Mouse (Mus musculus): ENCODE data around the gene Sfrp4.
"Not testable (repeated sequence)": the region's sequence is repeated elsewhere in the genome, so short reads cannot be mapped to it uniquely, and the experiment has no call there.

Gene Sfrp4

DNA sequence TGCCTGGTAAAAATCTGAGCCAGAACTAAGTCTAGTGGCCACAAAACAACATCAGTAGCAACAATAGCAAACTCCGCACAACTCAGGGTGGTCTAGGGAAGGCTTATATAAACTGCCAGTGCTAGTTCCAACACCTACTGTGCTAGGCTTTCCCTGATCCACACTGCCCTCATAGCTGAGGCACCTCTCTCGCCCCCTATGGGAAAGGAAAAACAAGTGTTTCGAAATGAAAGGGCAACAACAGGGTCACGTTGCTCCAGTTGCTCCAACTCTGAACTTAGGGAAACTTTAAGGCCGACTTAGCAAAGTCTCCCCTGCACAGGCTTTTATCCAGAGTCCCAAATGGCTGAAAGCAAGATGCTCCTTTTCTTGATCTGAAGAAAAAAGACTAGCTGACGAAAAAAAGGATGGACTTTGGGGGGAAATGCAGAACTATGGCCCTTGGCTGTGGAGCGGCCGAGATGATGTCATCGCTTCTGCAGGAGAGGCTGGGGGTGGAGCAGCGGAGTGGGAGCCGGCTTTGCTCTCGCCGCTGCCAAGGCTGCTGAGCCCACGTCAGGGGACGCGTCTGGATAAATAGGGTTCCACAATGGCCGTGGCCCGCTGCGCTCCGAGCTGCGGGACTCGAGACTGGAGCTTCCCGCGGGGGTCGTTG is at the start of gene Sfrp4:
Sfrp4 (plus strand) TSS at position 532 of the 655 bp plus-strand sequence.
- peak in 1 of 2 experiments; percentile 27 for DNase-seq (ENCODE audit: low spot score in 2 of 2)

DNA sequence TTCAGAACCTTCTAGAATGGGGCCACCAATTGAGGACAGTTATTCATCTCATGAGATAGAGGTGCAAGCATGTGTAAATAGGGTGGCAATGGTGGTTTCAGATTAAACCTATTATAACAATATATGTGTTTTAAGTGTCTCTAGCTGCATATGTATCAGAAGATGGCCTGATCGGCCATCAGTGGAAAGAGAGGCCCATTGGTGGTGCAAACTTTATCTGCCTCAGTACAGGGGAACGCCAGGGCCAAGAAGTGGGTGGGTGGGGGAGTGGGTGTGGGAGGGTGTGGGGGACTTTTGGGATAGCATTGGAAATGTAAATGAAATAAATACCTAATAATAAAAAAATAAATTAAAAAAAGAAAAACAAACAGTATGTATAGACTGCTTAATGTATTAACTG is 48.2 kb upstream of the Sfrp4 start:
- not testable (repeated sequence) for DNase-seq (ENCODE audit: low spot score in 2 of 2)

DNA sequence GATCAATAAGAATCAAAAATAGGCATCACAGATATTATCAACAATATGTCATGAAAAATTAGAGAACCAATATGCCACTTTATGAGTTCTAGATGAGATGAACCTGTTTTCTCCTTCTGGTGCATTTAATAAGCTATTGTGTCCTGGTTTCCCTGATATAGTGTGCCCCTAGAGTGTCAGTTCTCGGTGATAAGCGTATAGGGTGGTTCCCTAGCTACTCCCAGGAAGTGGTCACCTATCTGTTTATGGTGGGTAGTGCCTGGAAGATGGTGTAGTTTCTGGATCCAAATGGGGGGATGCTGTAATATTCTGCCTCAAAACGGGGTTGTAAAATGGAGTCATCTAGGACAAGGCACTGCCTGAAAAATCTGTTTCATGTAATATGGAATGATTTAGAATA is 47.0 kb upstream of the Sfrp4 start:
- DNase-seq (ENCODE audit: low spot score in 2 of 2), result no peak

DNA sequence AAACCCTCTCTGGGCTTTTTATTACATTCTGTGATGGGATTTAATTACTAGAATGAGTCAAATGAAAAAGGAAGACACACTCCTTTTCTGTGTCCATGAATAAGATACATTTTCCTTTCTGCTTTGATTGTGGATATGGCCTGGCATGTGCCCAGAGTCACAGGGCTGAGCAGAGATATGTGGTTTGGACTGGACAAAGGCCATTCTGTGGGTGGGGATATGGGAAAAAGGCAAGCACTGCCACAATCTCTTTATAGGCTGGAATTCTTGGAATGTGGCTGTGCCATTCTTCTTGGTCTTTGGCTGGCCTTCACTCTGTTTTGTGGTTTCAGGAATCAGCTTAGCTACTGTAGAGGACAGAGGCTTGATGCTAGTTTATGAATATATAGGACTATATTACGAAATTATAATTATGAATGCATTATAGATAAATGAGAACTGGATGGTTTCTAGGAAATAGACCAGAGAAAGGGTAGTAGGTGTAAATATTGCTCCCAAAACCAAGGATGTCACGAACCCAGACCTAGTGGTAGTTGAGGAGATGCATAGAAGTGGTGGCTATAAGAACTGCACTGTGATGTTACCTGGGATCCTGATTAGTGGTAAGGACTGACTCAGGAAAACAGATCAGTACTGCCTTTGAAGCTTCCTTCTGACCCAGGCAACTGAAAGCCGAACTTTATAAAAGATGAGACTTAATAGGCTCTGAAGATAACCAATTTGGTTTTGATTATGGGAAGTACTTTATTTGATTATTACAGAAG is 31.7 kb upstream of the Sfrp4 start:
- DNase-seq (ENCODE audit: low spot score in 2 of 2), result peak in 1 of 2 experiments; percentile 30

DNA sequence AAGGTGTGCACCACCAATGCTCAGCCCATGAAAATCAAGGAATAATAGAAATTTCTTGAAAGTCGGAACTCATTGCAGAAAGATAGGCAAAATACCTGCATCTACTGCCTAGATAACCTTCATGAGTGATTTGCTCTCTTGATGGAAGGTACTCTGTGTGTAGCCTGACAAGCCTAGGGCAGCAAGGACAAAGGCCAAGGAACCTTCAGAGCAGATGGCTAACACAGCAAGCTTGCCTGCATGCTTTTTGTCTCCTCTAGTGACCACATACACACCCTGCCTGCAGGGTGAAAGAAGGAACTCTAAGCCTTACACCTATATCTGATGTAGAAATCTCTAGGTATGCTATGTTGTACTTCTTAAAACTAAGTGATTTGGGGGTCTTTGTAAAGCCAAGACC is 27.8 kb upstream of the Sfrp4 start:
- no peak for DNase-seq (ENCODE audit: low spot score in 2 of 2)

DNA sequence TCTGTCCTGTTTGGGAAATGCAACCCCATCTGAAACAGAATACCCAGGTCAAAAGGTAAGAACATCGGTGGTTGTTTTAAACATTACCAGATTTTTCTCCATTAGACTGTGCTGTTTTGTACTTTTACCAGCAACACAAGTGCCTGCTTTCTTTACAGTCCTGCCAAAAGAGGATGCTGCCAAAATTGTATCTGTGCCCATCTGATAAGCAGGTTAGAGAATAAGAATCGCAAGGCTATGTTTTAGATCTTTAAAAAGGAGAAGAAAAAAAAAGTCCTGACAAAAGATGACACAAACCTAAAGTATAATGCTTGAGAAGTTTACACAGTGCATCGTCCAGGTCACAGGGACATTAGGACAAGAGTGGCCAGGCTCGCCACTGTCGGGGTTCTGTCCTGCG is 23.7 kb upstream of the Sfrp4 start:
- DNase-seq (ENCODE audit: low spot score in 2 of 2), result no peak

DNA sequence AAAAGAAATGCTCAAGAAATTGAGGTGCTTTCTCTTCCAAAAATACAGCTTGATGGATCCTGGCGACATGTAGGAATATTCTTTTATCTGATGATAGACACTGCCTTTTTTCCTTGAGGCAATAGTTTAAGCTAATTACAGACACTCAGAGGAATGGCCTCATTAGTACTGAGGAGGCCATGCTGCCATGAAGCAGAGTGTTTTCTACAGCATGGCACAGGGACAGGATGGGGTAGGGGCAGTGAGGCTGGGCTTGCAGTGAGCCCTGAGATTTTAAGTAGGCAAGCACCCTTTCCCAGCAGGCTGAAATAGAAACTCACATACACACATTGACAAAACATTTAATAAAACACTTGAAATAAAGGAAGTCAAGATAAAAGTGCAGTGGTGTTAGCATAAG is 20.4 kb upstream of the Sfrp4 start:
- DNase-seq (ENCODE audit: low spot score in 2 of 2), result no peak

DNA sequence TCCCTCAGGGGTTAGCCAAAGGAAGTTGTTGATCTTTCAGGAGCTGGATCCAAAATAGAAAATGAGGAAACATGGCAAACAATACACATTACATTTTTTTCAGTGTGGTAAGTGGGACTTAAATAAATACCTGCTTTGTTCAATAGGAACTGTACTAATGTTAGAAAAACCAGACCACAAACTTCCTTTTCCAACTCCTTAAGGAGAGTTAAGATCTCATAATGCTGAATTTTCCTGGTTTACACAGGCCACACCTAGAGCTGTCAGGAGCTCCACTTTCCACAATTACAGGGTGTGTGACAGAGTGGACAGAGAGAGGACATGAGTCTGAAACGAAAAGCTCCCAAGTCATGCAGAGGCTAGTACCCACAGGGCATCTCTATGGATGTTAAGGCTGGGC is 19.2 kb upstream of the Sfrp4 start:
- no peak for DNase-seq (ENCODE audit: low spot score in 2 of 2)

DNA sequence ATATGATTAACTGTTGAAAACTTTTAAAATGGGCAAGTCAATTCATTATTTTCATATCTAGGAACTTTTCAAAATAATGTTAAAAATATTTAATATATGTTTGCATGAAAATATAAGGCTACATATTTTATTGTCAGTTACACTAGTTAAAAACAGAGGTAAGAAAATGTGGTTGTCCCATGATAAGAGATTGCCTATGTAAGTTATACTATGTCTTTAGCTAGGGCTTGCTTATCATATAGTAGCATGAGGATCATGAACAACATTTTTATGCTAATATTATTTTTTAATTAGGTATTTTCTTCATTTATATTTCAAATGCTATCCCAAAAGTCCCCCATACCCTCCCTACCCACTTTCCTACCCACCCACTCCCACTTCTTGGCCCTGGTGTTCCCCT is 18.0 kb upstream of the Sfrp4 start:
- DNase-seq (ENCODE audit: low spot score in 2 of 2), result no peak

DNA sequence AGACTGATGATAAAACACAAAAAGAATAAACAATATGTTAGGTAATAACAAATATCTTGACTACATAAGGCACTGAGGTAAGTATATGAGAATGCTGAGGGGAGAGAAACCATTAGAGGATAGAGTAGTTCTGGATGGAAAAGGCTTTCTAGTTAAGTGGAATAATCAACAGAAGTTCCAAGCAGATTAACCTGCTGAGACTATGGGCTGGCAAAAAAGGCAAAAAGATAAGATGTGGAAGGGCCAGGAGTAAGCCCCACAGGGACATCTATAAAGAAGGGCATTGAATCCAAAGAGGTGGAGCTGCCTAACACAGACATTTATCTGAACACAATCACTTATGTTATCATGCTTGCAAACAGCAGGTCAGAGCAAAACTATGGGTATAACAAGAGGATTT is 14.8 kb upstream of the Sfrp4 start:
- DNase-seq (ENCODE audit: low spot score in 2 of 2), result no peak

DNA sequence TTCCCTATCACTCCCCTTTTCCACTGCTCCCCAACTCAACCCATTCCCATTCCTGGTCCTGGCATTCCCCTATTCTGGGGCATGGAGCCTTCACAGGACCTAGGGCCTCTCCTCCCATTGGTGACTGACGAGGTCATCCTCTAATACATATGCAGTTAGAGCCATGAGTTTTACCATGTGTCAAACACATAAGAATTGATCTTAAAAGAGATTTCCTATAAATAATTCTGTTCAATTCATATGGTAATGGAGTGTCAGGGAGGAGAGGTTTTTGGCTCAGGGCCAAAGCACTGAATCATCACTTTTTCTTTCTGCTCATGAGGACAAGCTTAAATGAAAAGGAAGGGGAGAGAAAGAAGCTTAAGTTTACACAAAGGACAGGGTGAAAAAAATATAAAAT is 10.6 kb upstream of the Sfrp4 start:
- DNase-seq (ENCODE audit: low spot score in 2 of 2), result no peak

DNA sequence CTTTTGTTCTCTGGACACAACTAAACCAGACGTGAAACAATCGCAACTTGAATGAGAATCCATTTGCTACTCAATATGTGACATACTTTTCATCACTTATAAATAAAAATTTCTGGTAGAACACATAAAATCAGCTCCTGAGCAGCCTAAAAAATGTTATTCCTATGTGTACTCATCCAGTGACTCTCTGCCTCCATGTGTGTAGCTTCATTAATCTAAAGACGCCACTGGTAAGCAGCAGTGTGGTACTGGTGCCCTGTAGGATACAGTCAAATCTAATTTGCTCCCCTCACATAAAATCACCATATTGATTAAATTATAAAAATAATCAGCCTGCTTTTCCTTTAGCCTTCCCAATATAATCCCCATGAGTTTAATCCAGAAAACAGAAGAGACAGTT is 9.9 kb upstream of the Sfrp4 start:
- no peak for DNase-seq (ENCODE audit: low spot score in 2 of 2)

DNA sequence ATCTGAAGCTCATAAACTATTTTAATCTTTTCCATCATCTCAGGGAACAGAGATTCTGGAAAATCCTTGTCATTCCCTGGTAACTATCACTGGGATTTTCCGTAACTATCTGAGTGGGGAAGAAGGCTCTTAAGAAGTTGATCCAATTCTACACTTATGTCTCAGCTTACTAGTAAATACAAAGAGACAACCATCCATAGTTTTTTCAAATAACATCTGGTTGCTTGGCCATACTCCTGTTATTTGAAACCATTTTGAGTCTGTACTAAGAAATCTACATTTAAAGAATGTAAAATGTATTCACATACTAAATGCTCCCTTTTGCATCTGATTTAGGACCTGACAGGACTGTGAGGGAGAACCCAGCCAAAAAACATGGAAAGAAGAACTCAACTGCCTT is 9.5 kb upstream of the Sfrp4 start:
- DNase-seq (ENCODE audit: low spot score in 2 of 2), result no peak

DNA sequence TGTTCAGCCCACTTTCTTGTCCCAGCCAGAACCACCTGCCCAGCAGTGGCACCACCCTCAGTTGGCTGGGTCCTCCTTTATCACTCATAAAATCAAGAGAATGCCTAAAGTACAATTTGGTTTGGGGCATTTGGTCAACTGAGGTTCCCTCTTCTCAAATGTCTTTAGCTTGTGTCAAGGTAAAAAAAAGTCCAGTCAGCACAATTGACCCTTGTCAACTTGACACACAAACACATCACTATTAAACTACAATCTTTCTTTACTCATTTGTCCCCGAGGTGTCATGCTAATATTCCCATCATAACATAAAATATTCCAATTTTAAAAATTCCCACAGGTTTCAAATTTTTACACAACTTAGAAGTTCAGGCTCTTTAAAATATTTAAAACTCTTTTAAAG is 8.6 kb upstream of the Sfrp4 start:
- DNase-seq (ENCODE audit: low spot score in 2 of 2), result no peak

DNA sequence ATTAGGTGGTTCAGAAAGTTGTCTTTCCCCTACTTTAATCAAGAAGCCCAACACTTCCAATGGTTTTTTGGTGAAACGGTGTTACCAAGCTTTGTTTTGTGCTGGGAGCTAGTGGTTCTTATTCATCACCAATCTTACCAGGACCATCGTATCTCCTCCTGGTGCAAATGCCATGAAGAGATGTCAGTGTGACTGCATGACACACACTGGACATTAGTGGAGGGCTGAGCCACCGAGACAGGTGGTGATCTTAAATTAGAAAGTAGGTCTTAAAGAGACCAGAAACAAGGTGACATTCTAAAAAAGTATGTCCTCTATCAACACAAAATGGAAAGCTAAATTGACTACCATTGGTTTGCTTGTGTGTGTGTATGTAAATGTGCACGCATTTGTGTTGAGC is 4.8 kb upstream of the Sfrp4 start:
- no peak for DNase-seq (ENCODE audit: low spot score in 2 of 2)

DNA sequence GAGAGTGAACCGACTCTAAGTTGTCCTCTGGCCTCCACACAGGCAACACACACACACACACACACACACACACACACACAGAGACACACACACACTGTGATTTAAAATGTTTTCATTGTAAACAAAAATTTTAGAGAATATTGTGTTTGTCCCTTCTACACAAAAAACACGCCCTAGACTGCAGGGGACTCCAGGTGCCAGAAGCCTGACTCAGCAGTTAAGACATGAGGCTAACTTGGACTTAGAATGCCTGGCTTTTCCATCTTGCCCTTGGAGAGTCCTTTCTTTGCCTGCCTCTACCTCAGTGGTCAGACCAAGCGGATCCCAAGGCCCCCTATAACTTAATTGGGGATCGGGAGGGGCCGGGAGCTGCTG is 4.1 kb upstream of the Sfrp4 start:
- no peak for DNase-seq (ENCODE audit: low spot score in 2 of 2)

DNA sequence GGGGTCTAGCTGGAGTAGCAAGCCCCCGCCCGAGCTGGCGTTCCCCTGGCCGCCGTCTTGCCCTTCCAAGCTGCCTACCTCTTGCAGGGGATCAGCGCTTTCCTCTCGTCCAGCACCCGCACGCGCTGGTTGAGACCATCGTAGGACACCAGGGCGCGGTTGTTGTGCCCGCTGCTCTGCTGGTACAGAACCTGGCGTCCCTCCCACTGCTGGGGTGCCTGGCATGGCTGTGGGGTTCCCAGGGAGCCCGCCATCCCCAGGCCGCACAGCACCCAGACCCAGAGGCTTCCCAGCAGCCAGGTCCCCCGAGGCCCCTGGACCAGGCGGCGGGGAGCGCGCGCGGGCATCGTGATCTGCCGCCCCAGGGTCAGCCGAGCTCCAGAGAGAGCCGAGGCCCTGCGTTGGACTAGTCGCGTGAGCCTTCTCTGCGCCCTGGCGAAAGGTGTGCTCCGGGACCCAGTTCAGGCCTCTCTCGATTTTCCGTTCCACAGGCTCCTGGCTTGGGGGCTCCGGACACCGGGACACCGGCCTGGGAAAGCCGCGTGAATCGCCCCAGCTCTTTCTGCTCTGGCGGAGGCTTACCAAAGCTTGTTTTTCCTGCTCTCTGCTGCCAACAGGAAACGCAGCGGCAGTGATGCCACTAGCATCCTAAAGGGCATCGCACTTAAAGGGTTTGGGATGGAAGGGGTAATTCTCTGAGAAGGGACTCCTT is 3.5 kb upstream of the Sfrp4 start, which contains the start of gene Epdr1:
Epdr1 (minus strand) TSS at position 712 of the 712 bp plus-strand sequence.
- peak; percentile 37 to 66 for DNase-seq (ENCODE audit: low spot score in 2 of 2)

DNA sequence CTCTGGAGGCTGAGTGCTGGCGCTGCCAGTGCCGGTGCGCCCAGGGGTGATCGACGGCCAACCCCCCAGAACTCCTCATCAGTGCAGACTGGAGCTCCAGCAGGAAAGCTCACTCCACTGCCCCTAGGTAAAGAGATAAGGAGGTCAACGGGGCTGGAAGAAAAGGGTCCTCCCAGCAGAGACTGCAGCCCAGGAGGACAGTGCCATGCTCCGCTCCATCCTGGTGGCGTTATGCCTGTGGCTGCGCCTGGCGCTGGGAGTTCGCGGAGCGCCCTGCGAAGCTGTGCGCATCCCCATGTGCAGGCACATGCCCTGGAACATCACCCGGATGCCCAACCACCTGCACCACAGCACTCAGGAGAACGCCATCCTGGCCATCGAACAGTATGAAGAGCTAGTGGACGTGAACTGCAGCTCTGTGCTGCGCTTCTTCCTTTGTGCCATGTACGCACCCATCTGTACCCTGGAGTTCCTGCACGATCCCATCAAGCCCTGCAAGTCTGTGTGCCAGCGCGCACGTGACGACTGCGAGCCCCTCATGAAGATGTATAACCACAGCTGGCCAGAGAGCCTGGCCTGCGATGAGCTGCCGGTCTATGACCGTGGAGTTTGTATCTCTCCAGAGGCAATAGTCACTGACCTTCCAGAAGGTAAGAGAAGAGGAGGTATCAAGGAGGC is 463 bp downstream of the Sfrp4 start:
- no peak for DNase-seq (ENCODE audit: low spot score in 2 of 2)

DNA sequence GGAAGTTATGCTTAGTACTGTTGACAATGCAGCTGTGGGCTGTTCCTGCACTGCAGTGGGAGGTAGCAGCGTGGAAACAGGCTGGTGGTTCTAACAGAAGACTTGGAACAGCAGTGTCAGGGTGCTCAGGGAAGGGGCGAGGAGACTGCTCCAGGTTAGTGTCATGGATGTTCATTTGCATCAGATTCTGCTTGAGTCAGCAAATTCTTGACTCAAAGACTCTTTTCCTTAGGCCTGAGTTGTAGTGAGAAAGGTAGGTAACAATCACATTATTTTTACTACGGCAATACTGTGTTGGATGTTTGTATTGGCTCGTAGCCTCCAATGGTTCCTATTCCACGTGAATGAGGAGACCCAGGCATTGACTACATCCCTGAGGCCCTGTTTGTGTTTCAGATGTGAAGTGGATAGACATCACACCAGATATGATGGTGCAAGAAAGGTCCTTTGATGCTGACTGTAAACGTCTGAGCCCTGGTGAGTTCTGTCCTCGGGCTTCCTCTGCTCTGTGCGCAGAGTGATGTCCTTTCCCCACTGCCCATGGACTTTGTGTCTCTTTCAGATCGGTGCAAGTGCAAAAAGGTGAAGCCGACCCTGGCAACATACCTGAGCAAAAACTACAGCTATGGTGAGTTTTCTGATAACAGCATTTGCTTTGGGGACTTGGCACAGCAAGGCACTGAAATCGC is 1.9 kb downstream of the Sfrp4 start:
- no peak for DNase-seq (ENCODE audit: low spot score in 2 of 2)

DNA sequence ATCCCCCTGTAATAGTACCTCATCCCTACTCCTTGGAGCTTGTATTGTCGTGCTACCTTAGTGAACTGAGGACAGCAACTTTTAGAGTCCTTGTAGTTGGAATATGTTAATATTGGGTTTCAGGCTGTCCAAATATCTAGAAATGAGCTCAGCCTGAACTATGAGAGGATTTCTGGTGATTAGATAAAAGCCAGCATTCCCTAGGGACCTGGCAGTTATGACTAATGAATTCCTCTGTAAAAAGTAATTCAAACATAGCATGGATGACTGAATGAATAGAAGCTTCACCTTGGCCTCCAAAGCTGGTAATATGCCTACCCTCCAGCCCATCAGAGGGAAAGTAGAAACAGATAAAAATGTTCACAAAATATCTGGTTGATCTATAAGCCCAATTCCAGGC is 3.6 kb downstream of the Sfrp4 start:
- no peak for DNase-seq (ENCODE audit: low spot score in 2 of 2)

DNA sequence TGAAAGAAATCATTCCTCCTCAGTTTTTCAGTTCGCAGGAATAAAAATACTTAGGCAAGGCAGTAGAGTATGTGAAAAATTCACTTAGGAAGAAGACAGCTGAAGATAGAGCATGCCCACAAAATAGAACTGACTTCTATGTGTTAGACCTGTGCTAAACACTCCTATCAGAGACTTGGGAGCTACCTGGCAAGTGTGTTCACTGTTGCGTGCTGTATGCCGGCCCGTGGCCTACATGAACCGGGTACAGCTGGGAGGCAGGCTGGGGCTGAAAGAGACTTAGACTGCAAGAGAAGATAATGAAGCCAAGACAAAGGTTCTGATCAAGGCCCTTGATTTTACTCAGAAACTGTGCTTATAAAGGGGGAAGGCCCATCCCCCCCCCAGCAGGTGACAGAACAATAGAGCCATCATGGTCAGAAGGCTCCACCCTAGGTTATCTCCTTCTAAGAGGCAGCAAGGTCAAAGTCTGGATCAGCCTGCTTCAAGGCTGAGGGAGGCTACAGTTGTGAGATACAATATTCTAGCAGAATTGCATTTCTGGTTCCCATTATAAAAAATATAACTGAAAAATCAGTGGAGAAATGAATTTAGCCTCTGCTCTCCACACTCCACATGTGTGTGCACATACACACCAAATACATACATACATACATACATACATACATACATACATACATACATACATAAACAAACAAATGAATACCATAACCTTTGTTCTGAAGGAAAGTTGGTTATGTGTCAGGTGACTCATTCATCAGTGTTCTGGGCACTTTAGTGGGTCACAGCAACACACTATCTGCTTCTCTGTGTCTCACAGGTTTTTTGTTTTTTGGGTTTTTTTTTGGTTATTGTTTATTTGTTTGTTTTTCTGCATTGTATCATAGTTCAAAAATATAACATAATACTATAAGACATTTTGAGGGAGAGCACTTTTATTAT is 8.1 kb downstream of the Sfrp4 start:
- DNase-seq (ENCODE audit: low spot score in 2 of 2), result no peak
